Mouse (Mus musculus) thymus, postnatal 14 days (tissue): ENCODE results near the gene Hrk.

Experiments
- DNase-seq: peaks from one replicate; pipeline ENCODE4 v3.0.0; 2021

Hrk gene

GRCm38 (mm10) chr5:118167561-118167995 is 3.1 kb downstream of the Hrk start:
- DNase-seq = no peak

GRCm38 (mm10) chr5:118169222-118170221 is 5.1 kb downstream of the Hrk start:
- peak; percentile 55 for DNase-seq

- peak; percentile 26 for DNase-seq
Observed at GRCm38 (mm10) chr5:118170888-118171529, 6.6 kb downstream of the Hrk start.

- DNase-seq = peak; percentile 8
Observed at GRCm38 (mm10) chr5:118171665-118172064, 7.2 kb downstream of the Hrk start.

- DNase-seq = no peak
Observed at GRCm38 (mm10) chr5:118172078-118172723, 7.8 kb downstream of the Hrk start.

- DNase-seq = no peak
Observed at GRCm38 (mm10) chr5:118174310-118175009, 10.0 kb downstream of the Hrk start.

- DNase-seq = no peak
Observed at GRCm38 (mm10) chr5:118175137-118175536, 10.7 kb downstream of the Hrk start.

GRCm38 (mm10) chr5:118177640-118178039 is 13.2 kb downstream of the Hrk start:
- DNase-seq = no peak

GRCm38 (mm10) chr5:118186903-118187633 is 22.6 kb downstream of the Hrk start:
- DNase-seq = no peak

- no peak for DNase-seq
Observed at GRCm38 (mm10) chr5:118188356-118188755, 23.9 kb downstream of the Hrk start.

- DNase-seq = no peak
Observed at GRCm38 (mm10) chr5:118190491-118190890, 26.0 kb downstream of the Hrk start.

- DNase-seq = no peak
Observed at GRCm38 (mm10) chr5:118192221-118192620, 27.8 kb downstream of the Hrk start.

GRCm38 (mm10) chr5:118197421-118197820 is 33.0 kb downstream of the Hrk start:
- DNase-seq = no peak

GRCm38 (mm10) chr5:118199670-118200069 is 35.2 kb downstream of the Hrk start:
- DNase-seq = no peak

- DNase-seq = no peak
Observed at GRCm38 (mm10) chr5:118204675-118205440, 40.4 kb downstream of the Hrk start.

- no peak for DNase-seq
Observed at GRCm38 (mm10) chr5:118205852-118206251, 41.4 kb downstream of the Hrk start.

GRCm38 (mm10) chr5:118214012-118214411 is 49.6 kb downstream of the Hrk start:
- no peak for DNase-seq

- DNase-seq = peak; percentile 22
Observed at GRCm38 (mm10) chr5:118214418-118215154, 50.1 kb downstream of the Hrk start.

GRCm38 (mm10) chr5:118217410-118217809 is 53.0 kb downstream of the Hrk start:
- no peak for DNase-seq

- DNase-seq = no peak
Observed at GRCm38 (mm10) chr5:118223142-118223757, 58.8 kb downstream of the Hrk start.
